Mouse (Mus musculus) spleen, adult 12 weeks (tissue): ENCODE measurements around the gene Pnpla5.
"Not testable (repeated sequence)": the region's sequence is repeated elsewhere in the genome, so short reads cannot be mapped to it uniquely, and the experiment has no call there.

Source experiments
- DNase-seq: peaks from one replicate; pipeline ENCODE4 v3.0.0; 2022; ENCODE audit warnings: low spot score

The Pnpla5 gene

DNA sequence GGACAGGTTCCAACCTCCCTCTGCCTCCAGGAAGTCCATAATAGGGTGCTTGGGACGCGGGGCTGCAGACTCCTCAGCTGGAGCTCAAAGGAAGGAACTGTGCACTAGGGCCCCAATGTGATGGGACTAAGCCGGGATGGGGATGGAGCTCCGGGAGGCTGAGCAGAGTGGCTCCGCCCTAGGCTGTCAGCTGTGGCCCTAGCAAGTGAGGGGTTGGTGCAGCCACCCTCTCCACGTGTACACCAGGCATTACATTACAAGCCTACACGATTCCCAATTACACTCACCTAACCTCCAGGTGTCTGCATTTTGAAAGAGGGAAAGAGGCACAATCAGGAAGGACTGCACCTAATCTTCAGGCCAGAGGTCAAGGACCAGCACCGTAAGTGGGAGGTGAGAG, at the start of gene Pnpla5:
TSS of gene Pnpla5 (minus strand) at position 101 of the 400 bp plus-strand sequence.
- no peak for DNase-seq

DNA sequence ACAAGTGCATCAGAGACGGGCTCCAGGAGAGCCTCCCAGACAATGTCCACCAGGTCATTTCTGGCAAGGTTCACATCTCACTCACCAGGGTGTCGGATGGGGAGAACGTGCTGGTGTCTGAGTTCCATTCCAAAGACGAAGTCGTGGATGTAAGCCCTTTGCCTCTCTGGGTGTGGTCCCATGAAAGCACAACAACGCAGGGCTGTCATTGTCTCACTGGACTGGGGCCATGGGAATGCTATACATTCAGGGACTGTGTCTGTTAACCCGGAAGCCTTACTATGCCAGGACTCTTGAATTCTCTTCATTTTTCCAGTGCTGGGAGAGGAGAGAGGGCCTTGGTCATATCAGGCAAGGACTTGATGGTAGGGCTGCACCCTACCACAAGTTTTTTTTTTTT, 48.2 kb upstream of the Pnpla5 start:
- DNase-seq: no peak

DNA sequence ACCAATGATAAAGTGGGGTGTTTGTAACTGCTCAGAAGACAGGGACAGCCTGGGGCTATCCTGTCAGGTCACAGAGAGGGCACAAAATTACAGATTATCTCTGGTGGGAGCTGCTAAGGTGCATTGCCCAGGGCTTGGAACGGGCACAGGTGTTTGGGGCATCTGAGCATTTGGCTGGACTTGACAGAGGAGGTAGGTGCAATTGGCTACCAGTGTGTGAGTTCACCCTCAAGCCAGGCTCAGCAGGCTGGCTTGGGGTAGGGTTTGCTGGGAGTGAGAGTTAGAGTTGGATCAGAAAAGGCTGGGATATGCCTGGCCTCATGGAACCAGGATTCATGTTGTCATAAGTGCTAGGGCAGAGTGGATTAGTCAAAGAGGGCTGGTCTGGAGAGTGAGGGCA, 46.5 kb upstream of the Pnpla5 start:
- DNase-seq: no peak

DNA sequence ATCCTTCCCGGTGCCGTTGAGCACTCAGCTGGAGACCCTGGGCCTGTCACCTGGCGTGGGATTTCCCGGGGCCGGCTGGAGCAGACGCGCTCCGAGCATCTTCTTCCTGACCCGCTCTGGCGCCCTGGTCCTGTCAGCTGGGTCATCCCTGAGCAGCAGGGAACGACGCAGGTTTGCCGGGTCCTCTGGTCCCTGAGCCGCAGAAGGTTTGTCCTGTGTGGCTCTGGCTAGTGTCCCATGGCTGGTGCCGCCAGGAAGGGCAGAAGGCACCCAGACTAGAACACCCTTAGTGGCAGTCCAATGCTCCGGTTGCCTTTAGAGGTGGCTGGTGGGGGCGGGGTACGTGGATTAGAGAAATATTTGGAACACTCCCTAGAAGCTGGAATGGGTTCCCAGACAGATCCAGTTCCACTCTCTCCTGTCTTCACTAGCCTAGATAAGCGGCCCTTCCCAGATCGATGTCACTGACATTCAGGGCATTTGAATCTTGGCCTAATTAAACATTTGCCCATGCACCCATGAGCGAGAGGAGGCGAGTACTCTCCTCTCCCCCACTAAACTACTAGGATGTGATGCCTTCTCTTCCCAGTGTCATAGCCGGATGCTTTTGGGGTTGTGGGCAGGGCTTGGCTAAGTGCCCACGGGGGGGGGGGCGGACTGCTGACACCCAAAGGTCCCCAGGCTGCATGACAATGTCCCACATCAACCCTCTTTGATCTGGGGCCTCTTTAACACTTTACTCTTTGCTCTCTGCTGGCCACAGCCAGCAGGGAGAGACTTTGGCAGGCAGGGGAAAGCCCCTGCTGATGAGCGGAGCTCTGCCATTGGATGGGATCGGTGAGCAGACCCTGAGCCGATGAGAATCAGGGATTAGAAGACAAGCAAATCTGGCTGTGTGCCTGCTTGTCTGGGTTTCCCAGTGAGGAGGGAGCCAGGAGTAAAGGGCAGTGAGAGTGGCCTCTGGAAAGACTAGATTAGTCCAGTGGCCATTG, 45.5 kb upstream of the Pnpla5 start:
- DNase-seq: no peak

DNA sequence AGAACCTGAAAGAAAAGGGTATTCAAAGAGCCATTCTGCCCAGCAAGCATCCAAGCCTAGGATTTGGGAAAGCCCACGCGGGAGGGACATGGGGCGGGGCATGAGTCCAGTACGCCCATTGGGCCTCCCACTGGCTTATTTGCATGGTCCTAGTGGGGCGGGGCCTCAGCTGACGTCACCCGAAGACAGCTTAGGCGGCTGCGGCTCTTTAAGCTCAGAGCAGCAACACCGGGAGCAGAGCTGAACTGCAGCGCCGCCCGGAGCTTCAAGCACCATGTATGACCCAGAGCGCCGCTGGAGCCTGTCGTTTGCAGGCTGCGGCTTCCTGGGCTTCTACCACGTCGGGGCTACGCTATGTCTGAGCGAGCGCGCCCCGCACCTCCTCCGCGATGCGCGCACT, 44.6 kb upstream of the Pnpla5 start, which contains the start of gene Pnpla3:
TSS of gene Pnpla3 (plus strand) at position 238 of the 400 bp plus-strand sequence.
- peak; percentile 26 for DNase-seq

DNA sequence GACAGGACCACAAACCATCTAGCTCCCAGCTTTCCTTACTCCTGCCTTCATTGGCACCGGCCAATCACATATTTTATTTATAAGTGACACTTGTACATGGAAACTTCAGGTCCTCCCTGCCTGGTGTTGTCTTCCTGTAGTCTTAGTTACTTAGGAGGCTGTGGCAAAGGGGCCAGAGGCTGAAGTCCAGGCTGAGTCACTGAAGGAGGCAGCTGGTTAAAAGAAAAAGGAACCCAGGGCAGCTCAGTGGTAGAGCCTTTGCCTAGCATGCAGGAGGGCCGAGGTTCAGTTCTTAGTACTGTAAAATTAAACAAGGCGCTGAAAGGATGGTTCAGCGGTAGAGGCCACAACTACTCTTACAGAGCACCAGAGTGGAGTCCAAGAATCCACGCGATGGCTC, 43.8 kb upstream of the Pnpla5 start:
- DNase-seq: no peak

DNA sequence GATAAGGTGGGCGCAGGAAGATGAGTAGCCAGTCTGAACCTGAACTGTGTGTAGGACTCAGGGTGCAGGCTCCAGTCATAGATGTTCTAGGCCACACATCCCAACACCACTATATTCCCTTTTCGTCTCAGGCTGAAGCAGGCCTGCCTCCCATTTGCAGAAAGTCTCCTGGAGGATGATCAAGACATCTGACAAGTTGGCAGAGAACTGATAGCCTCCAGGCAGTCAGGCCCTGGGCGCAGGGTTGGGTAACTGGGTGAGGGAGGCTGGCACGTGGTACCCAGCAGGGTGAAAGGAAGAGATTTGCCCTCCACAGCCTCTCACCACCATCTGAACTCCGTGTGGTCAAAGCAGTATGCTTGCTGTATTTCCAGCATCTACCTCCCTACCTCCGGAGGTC, 38.9 kb upstream of the Pnpla5 start:
- no peak for DNase-seq

DNA sequence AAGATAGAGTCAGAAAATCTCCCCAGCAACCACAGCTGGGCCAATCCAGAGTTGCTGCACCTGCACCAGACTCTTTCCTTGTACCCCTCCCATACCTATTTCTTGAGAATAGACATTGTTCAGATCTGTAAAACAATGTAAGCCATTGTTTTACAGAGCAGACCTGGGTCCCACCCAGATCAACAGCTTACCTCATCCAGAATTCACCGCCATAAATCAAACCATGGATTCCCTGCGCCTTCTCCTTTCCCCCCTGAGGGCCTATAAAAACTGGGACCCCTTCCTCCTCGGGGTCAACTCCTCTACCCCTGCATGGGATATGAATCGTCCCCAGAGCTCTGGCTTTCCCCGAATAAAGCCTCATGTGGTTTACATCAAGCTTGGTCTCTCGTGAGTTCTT, 34.6 kb upstream of the Pnpla5 start:
- DNase-seq: not testable (repeated sequence)

DNA sequence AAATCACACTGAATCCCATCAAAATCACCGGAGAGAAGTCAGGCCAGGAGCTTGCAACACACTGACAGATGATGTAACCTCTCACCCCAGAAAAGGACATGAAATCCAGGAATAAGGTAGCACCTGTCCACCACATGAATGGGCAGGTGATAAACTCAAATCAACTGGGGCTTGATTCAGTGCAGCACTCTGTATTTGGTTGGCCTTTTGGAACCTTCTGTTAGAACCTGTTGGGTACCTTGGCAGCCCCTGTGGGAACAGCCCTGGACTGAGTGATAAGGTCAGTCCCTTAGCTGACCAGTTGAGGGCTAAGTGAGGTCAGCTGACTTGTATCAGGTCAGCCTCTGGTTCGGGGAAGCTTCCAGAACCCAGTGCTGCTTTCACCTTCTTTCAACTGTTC, 33.2 kb upstream of the Pnpla5 start:
- DNase-seq: no peak

DNA sequence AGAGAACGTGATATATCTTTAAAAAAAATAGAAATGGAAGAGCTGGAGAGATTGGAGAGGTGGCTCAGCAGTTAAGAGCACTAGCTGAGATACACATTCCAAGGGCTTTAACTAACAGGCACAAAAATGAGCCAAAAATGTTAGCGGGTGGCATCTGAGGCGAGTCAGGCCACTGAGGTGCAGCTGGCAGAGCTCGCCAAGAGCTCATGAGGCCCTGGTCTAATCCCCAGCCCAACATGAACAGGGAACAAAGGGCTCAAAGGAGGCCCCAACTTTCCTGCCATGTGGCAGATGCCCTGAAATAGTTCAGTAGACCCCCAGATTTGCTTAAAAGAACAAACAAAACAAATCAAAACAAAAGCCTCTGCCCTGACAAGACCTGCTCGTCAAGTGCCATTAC, 18.0 kb upstream of the Pnpla5 start:
- no peak for DNase-seq

DNA sequence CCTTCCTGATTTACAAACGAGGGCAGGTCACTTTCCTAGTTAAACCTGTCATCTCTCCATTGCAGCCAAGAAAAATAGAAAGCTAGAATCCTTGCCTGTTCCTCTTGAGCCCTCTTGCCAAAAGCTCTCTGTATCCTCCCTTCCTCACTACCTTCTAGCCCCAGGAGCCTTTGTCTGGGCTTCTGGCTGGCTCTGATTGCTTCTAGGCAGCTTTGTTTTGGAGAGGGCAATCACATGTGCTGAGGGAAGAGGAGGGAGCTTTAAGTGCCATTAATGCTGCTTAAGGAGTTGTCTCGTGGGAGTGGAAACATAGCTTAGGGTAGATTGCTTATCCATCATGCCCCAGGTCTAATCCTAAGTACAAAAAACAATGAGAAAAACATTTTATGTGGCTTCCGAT, 17.1 kb upstream of the Pnpla5 start:
- no peak for DNase-seq

DNA sequence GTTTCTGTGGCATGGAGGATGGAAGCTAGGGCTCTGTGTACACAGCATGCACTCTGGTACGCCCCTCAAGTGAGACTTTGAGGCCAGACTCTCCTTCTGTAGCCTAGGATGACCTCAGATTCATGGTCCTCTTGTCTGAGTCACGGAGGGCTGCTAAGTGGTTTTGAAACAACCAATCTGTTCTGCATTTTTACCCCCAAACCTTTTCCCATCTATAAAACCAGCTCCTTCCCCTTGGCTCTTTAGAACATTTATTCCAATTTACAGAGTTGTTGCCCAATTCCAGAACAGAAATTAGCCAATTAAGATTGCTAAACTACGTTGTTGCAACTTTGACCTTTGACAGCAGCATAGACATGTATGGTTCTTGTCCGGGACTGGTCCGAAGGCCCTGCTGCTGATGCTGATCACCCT, 16.6 kb upstream of the Pnpla5 start:
- DNase-seq: no peak

DNA sequence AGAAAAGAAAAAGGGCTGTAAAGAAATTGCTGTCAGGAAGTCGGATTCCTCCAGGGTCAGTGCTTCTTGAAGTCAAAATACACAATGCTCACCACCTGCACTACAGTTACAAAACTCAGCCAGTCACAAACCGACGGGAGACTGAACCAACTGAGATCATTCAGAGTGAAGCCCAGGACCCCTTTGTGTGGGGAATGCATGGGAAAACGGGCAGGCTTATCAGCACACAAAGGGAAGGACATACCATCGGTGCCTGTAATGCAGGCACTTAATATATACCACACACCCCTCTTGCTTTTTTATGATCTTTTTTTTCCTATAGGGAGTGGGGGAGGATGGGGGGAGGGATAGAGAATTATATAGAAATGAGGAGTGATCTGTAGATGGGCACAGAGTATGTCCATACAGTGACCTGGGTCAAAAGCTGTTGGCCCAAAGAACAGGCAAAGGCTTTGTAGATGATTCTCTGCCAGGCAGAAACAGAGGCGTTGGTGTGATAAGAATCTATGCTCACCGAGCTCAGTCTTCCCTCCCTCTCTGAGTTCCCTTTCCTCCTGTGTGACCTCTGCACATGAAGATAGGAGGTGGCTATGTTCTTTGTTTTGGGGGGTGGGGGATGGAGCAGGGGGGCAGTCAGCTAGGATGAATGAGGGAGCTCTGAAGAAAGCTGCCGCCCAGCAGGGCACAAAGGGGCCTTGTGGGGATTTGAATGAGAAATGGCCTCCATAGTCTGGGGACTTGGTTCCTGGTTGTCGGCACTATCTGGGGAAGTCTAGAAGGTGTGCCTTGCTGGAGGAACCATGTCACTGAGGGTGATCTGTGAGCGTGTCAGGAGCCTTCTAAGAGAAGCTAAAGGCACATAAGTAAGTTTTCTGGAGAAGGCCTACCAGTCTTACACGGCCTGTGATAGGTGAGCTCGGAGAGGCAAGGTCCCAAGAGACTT, 13.8 kb upstream of the Pnpla5 start:
- no peak for DNase-seq

DNA sequence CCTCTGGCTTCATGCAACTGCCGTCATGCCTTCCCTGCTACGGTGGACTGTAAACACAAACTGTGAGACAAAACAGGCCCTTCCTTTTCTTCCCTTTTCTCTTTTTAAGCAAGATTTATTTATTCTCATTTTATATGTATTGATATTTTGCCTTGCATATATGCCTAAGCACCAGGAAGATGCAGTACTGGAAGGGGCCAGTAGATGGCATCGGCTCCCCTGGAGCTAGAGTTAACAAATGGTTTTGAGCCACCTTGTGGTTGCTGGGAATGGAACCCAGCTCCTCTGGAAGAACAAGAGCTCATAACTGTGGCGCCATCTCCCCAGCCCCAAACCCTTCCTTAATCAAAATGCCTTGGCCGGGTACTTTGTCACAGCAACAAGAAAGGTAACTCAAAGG, 12.5 kb upstream of the Pnpla5 start:
- peak; percentile 39 for DNase-seq

DNA sequence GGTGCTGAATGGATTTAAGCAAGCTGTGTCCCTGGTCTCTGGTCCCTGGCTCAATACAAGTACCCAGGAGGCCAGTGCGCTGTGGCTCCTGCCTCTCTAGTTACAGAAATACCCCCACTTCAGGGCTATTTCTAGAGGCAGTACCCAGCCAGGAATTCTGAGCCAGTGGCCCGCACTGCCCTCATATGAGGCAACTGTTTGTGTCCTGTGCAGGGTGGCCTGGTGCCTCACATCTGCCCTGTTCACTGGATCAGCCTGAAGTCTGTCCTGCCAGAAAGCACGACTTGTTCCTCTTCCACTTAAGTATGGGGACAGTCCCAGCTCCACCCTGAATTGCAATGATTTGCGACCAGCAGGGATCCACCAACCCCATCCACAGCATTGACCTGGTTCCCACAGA, 10.5 kb upstream of the Pnpla5 start:
- no peak for DNase-seq

DNA sequence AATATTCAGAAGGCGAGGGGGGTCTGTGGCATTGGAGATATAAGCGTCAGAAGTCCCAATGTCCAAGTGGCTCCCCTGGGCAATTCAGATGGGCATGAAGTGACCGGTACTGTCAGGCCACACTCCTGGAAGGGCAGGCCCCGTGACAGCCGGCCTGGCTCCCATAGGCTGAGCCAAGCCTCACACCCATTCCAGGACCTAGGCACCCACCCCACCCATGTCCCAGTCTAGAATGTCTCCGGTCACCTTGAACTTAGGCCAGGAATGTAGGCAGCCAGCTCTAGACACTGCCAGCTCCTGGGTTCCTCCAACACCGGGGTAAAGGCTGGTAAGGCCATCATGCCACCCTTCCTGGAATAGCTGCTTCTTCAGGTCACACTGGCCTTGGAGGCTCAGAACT, 9.0 kb upstream of the Pnpla5 start:
- no peak for DNase-seq

DNA sequence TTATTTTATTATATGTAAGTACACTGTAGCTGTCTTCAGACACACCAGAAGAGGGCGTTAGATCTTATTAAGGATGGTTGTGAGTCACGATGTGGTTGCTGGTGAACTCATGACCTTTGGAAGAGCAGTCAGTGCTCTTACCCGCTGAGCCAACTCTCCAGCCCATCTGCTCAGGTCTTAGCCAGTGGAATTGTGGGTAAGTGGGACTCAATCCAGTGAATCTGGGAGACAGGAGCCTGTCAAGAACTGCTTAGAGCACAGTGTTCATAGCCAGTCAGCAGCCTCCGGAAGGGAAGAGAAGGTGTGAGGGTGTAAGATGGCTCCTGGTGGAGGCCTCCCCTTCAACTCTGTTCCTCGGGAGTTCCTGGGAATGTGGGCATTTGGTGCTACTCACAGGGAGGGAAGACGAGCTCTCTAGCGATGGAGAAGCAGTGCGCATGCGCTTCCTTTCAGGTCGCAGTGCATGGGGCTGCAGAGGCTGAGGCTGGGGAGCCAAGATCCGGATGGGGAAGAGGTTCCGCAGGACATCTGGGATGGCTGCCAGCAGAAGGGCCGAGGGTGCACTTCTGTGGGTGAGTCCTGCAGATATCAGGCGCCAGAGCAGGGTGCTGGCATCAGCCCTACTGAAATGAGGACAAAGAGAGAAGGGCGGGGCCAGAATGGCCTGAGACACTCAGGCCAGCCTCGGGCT, 8.3 kb upstream of the Pnpla5 start:
- no peak for DNase-seq

DNA sequence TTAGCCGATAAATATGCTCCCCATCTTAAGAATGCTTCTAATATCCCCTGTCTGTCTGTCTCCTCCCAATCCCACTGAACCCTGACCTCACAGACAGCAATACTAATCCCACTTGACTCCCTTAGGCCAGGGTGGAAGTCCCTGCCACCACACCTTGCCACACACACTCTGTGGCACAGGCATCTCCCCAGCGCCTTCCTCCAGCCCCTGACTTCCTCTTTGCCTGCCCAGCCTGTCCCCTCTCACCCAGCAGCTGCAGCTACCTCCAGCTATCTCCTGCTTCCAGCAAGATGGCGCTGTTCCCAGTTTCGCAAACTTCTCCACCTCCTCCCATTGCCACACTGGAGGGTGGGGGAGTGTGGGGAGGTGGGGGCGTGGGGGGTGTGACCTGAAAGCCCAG, 3.9 kb upstream of the Pnpla5 start:
- DNase-seq: no peak

DNA sequence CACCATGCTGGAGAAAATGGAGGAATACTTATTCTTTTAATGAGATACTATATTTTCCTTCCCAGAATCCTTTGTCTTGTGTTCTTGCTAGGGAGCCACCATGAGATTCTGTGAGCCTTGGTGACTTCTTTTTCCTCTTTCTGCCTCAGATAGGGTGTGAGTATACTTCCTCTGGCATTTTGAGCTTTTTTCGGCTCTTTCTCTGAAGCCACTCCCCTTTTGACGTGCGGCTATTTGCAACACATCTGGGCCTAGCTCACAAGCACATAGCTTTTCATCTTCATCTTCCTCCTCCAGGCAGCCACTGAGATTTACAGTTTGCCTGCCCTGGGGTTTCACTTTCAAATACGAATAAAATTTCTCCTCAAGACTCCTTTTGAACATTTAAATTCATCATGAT, 3.5 kb upstream of the Pnpla5 start:
- no peak for DNase-seq

DNA sequence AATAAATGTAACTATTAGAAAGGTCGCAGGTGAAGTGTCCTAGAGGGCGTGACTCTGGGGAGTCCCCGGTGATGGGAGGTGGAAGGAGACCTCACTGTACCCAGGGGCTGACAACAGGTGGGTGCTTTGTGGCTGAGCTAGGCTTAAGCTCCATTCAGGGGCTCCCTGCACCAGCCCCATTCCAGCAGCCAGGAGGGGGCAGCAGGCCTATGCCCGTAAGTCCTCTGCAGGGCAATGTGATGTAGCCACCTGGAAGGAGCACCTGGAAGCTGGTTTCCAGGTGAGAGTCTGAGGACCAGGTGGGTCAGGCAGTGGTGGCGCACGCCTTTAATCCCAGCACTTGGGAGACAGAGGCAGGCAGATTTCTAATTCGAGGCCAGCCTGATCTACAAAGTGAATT, 1.1 kb upstream of the Pnpla5 start:
- no peak for DNase-seq

DNA sequence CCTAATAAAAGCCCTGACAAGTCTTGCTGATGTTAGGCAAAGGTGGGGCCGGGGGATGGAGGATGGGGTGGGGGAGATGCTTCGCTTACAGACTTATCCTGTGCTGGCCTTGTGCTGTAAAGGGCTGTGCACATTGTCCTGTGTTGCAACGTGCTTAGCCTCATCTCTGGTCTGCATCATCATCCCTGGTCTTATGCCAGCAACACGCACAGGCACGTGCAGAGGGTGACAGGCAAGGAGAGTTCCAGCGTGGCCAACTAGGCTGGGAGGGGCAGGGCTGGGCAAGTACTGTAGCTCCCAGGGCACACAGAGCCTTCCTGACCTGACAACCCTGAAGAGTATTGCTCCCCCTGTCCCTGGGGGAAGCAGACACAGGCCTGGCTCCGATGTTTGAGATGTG, 1.9 kb downstream of the Pnpla5 start:
- no peak for DNase-seq

DNA sequence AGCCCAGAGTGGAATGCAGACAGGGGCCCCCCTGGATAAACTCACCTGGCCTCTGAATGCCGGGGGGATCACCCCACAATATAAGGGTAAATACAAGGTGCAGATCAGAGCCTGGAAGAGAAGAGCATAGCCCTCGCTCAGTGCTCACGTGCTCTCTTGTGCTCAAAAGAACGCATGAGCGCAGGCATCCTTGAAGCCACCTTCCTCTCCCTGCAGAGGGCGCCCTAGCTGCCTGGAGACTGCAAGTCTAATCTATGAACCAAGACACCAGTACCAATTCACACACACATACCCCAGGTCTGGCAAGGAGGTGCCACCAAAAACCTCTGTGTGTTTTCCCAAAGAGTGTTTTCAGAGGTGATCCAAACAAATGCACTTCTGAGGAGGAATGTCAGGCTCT, 2.4 kb downstream of the Pnpla5 start:
- DNase-seq: no peak
